Mouse (Mus musculus): ENCODE measurements at regions not wholly inside any gene's neighbourhood (a gene's known extent, or its start where the extent isn't known, plus 50 kb on each side); places are given as distances from the start of the nearest gene placed in this dataset.

DNA sequence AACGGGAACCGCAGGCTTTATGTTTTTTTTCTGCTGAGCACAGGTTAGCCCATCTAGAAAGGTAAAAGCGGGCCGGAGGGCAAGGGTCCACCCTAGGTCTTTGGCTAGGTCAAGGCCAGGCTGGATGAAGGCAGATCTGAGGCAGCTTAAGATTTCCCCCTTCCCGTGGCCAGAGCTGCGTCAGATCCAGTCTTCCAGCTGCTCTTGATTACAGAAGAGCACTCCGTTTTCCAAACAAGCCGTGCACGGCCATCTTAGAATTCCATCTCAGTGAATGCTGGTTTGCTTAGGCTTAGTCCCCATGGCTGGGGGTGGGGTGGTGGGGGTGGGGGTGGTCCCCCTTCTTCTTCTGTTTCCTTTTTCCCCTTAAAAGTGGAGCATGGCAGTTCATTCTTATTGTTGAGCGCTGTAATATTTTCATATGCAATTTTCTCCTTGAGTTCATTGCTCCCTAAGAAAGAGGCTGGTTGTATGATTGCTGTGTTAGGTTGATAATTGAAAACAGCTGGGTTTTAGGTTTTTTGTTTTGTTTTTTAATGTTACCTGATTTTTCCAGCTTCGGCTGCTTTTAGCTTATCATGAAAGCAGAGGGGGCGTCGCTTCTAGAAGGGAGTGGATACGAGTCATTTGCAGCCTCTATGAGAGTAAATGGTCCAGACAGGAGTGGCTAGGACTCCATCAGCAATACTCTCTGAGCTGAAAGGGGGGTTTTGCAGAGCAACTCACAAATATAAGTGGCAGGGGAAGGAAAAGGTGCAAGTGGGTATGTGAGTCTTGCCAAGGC lies 141.2 kb downstream of the Dact1 start:
- TF ChIP-seq CTCF (IDR thresholded peaks at IDR 0.05; ENCODE audit: borderline replicate concordance, extremely low read depth, insufficient read depth, insufficient read length) (no peak), POLR2A (IDR thresholded peaks at IDR 0.05; ENCODE audit: borderline replicate concordance, extremely low read depth, insufficient read depth, insufficient read length, poor library complexity, severe bottlenecking) (no peak)

Measured in brain, embryonic 14.5 days (tissue).